Mouse (Mus musculus) midbrain, embryonic 11.5 days (tissue): ENCODE measurements around the gene Nup188. TPM values are rescaled to one million over a fixed set of nuclear protein-coding genes. Genes with fewer than 3 reads are reported as not detected.

ENCODE experiments used
- ATAC-seq: fragments of 200-750 bp; cut with Nextera tagmentation; 2 replicates; pipeline ENCODE4 v1.8.0; 2017; ENCODE audit warnings: moderate TSS enrichment, moderate library complexity; ENCODE audit not compliant: low FRiP score
- DNase-seq: peaks from one replicate; pipeline ENCODE4 v3.0.0; 2015; ENCODE audit warnings: low spot score; ENCODE audit errors: missing footprints
- H3K27ac ChIP-seq: fragments of 300-500 bp; sonication (generic); 2 replicates; pipeline ENCODE4 v1.5.1; 2014; ENCODE audit warnings: low read depth, low read length
- H3K27me3 ChIP-seq: fragments of 300-500 bp; sonication (generic); 2 replicates; pipeline ENCODE4 v1.6.1; 2014; ENCODE audit warnings: mild to moderate bottlenecking, low read length, moderate library complexity, mixed read lengths; ENCODE audit not compliant: control insufficient read depth, insufficient read depth
- H3K36me3 ChIP-seq: fragments of 300-500 bp; sonication (generic); 2 replicates; pipeline ENCODE4 v1.6.1; 2014; ENCODE audit warnings: mild to moderate bottlenecking, low read length, moderate library complexity, mixed read lengths; ENCODE audit not compliant: control insufficient read depth, insufficient read depth
- H3K4me1 ChIP-seq: fragments of 300-500 bp; sonication (generic); 2 replicates; pipeline ENCODE4 v1.6.1; 2014; ENCODE audit warnings: low read length; ENCODE audit not compliant: control insufficient read depth, insufficient read depth
- H3K4me2 ChIP-seq: fragments of 300-500 bp; sonication (generic); 2 replicates; pipeline ENCODE4 v1.6.1; 2014; ENCODE audit warnings: mild to moderate bottlenecking, moderate library complexity
- H3K4me3 ChIP-seq: fragments of 300-500 bp; sonication (generic); 2 replicates; pipeline ENCODE4 v1.5.1; 2014; ENCODE audit warnings: low read depth, low read length
- H3K9ac ChIP-seq: fragments of 300-500 bp; sonication (generic); 2 replicates; pipeline ENCODE4 v1.6.1; 2014; ENCODE audit warnings: low read length
- H3K9me3 ChIP-seq: fragments of 300-500 bp; sonication (generic); 2 replicates; pipeline ENCODE4 v1.6.1; 2016; ENCODE audit warnings: low read length; ENCODE audit not compliant: control insufficient read depth
- WGBS: fragments of 180-500 bp; shearing (Covaris S2); extraction: QIAGEN DNeasy Blood & Tissue Kit; methylation state at CpG from one replicate; pipeline ENCODE4 v1.1.7; 2014; 5-methylcytosine and 5-hydroxymethylcytosine counted together
- polyA plus RNA-seq: library from polyadenylated mRNA; unstranded; fragments of >200 nt; fragmentation: Nextera tagmentation; extraction: Ambion mirVana; gene quantifications from 2 replicates; pipeline ENCODE4 v1.2.1, GENCODE M21; 2014

Gene Nup188
- polyA plus RNA-seq, 1 experiment from 2014 or later = 53.7 TPM

- ATAC-seq (peak; percentile 99), DNase-seq (peak; percentile 100)
- Histone ChIP-seq H3K36me3 (peaks cover 10% of the 10 kb centered on the region; the same call in 1 of the 2 replicates), H3K4me1 (peaks cover 9% of the 10 kb centered on the region), H3K27ac (peak within 1 kb of the TSS; percentile 57; the same call in 1 of the 2 replicates), H3K4me3 (peak within 1 kb of the TSS; percentile 94), H3K9me3 (no peaks in the 10 kb centered on the region), H3K9ac (peak within 1 kb of the TSS; percentile 90), H3K4me2 (peak within 1 kb of the TSS; percentile 79), H3K27me3 (no peaks in the 10 kb centered on the region)
- under 1% methylated on average over 54 of the region's 54 CpGs for WGBS
Measured at GRCm38 (mm10) chr2:30363773-30364650, 77.8 kb downstream of the Nup188 start, which contains the start of gene Miga2. TSS of gene Miga2 (plus strand) at chr2:30364233.

- no peak for ATAC-seq
- DNase-seq = no peak
- H3K9ac ChIP-seq = peak overlapping the region; percentile 90; the same call in 1 of the 2 replicates
- H3K4me2 ChIP-seq = peak overlapping the region; percentile 79
- 90% methylated on average over 2 of the region's 2 CpGs for WGBS
- peak overlapping the region; percentile 94 for H3K4me3 ChIP-seq
- peaks cover 9% of the 10 kb centered on the region for H3K4me1 ChIP-seq
- no peaks in the 10 kb centered on the region for H3K27me3 ChIP-seq
- peaks cover 15% of the 10 kb centered on the region; the same call in 1 of the 2 replicates for H3K36me3 ChIP-seq
- H3K27ac ChIP-seq = no peak overlapping the region
- no peaks in the 10 kb centered on the region for H3K9me3 ChIP-seq
Measured at GRCm38 (mm10) chr2:30365281-30366069, 79.3 kb downstream of the Nup188 start.

GRCm38 (mm10) chr2:30366203-30366602 is 80.0 kb downstream of the Nup188 start:
- DNase-seq (no peak), ATAC-seq (no peak)
- WGBS = 80% methylated on average over 5 of the region's 5 CpGs
- no peak overlapping the region for H3K4me3 ChIP-seq
- H3K27me3 ChIP-seq = no peaks in the 10 kb centered on the region
- H3K4me2 ChIP-seq = no peak overlapping the region
- H3K9ac ChIP-seq = no peak overlapping the region
- no peaks in the 10 kb centered on the region for H3K9me3 ChIP-seq
- H3K36me3 ChIP-seq = peaks cover 17% of the 10 kb centered on the region
- no peak overlapping the region for H3K27ac ChIP-seq
- peaks cover 9% of the 10 kb centered on the region for H3K4me1 ChIP-seq

DNA sequence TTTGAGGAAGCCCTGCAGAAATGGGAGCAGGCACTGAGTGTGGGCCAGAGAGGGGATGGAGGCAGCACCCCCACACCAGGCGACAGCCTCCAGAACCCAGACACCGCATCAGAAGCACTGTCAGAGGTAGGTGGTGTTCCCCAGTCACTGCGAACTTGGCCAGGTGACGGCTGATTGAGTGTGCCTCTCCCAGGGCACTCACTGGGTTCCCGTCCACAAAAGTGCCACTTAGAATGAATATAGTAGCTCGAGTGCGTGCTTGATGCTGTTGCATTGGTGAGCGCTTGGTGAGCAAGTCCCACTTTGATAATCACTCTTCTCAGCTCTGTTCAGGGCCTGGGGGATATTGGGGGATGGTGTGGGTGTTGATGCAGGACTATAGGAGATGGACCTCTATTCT is 85.3 kb downstream of the Nup188 start:
- Histone ChIP-seq H3K36me3 (peaks cover 42% of the 10 kb centered on the region), H3K27me3 (no peaks in the 10 kb centered on the region)

GRCm38 (mm10) chr2:30372726-30373125 is 86.5 kb downstream of the Nup188 start:
- Histone ChIP-seq H3K27ac (no peak overlapping the region), H3K9ac (no peak overlapping the region), H3K36me3 (peaks cover 39% of the 10 kb centered on the region), H3K27me3 (no peaks in the 10 kb centered on the region), H3K4me2 (no peak overlapping the region), H3K9me3 (no peaks in the 10 kb centered on the region), H3K4me1 (no peaks in the 10 kb centered on the region), H3K4me3 (no peak overlapping the region)
- DNase-seq (no peak), ATAC-seq (no peak)
- WGBS = 98% methylated on average over 5 of the region's 5 CpGs

More for the DNA sequence above, 85.3 kb downstream of the Nup188 start:
- Histone ChIP-seq H3K4me3 (no peak overlapping the region), H3K9ac (no peak overlapping the region), H3K27ac (no peak overlapping the region), H3K9me3 (no peaks in the 10 kb centered on the region), H3K4me1 (no peaks in the 10 kb centered on the region), H3K4me2 (no peak overlapping the region)
- DNase-seq (no peak), ATAC-seq (no peak)
- WGBS = 96% methylated on average over 8 of the region's 8 CpGs

GRCm38 (mm10) chr2:30375893-30376292 is 89.7 kb downstream of the Nup188 start:
- Histone ChIP-seq H3K27ac (no peak overlapping the region), H3K36me3 (peaks cover 33% of the 10 kb centered on the region), H3K4me1 (no peaks in the 10 kb centered on the region), H3K9me3 (no peaks in the 10 kb centered on the region), H3K4me2 (no peak overlapping the region), H3K9ac (no peak overlapping the region), H3K4me3 (no peak overlapping the region), H3K27me3 (no peaks in the 10 kb centered on the region)
- no peak for ATAC-seq
- WGBS = 89% methylated on average over 10 of the region's 10 CpGs
- DNase-seq = no peak

DNA sequence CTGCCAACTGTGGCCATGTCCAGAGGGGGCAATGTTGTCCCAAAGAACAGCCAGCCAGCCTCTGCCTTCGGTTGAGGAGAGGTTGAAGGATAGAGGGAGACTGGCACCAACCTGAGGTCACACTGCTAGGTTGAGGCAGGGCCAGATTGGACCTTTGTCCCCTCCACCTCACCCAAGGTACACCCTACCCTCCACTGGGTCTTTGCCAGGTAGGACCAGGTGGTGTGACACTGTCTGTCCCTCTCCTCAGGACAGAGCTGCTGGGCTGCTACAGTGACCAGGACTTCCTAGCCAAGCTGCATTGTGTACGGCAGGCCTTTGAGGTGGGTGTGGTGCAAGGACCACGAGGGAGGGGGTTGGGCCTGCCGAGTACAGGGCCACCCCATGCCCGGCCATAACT is 91.5 kb downstream of the Nup188 start:
- Histone ChIP-seq H3K9ac (no peak overlapping the region), H3K4me1 (no peaks in the 10 kb centered on the region), H3K27me3 (no peaks in the 10 kb centered on the region), H3K27ac (no peak overlapping the region), H3K4me3 (no peak overlapping the region), H3K36me3 (peaks cover 22% of the 10 kb centered on the region), H3K4me2 (no peak overlapping the region), H3K9me3 (no peaks in the 10 kb centered on the region)
- 82% methylated on average over 5 of the region's 5 CpGs for WGBS
- no peak for ATAC-seq
- no peak for DNase-seq

GRCm38 (mm10) chr2:30379307-30379706 is 93.1 kb downstream of the Nup188 start:
- H3K4me3 ChIP-seq = no peak overlapping the region
- no peak overlapping the region for H3K9ac ChIP-seq
- whole genome bisulfite sequencing = 92% methylated on average over 7 of the region's 7 CpGs
- no peak overlapping the region for H3K4me2 ChIP-seq
- no peaks in the 10 kb centered on the region for H3K4me1 ChIP-seq
- H3K27me3 ChIP-seq = no peaks in the 10 kb centered on the region
- H3K36me3 ChIP-seq = peaks cover 16% of the 10 kb centered on the region
- DNase-seq (no peak), ATAC-seq (no peak)
- no peaks in the 10 kb centered on the region for H3K9me3 ChIP-seq
- no peak overlapping the region for H3K27ac ChIP-seq
